Mouse (Mus musculus) B cell, adult 2 months (primary cell): ENCODE data around the gene Sytl1.

Source experiments
- DNase-seq, 2 experiments: peaks; one replicate each; pipeline ENCODE4 v3.0.0; 2022

Sytl1 gene

DNA sequence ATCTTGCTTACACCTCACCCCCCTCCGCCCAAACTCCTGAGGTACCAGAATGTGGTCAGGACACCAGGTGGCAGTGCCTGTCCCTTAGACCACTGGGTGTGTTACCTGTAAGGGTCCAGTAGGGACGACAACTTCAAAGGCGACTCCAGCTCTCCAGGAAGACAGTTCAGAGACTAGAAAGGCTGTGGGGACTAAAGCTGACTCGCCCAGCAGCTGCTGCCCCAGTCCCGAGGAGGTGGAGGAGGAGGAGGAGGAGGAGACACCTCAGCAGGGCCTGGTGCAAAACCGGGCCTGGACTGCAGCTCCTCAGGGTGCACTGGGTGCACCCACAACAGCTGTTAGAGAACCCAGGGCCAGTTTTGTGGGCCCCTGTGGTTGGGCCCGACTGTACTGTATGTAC is at the start of gene Sytl1:
TSS of gene Sytl1 (minus strand) at position 232 of the 400 bp plus-strand sequence.
- DNase-seq, result peak in 1 of 2 experiments; percentile 11

DNA sequence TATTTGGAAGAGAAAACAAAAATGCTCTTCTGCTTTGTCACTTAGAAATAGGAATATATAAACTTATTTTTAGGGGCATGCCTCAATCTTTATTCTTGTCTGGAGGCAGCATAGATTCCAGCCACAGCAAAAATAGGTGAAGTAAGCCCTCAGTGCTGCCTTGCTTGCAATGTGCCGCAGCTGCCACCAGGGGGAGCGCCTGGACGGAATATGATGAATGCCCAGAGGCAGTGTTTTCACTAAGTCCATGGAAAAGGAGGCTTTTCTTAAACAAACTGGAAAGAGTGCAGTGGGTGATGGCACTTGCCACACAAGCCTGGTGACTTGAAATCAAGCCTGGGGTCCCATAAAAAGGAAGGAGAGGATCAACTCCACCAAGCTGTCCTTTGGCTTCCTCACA is 47.0 kb upstream of the Sytl1 start:
- DNase-seq, result peak; percentile 92

DNA sequence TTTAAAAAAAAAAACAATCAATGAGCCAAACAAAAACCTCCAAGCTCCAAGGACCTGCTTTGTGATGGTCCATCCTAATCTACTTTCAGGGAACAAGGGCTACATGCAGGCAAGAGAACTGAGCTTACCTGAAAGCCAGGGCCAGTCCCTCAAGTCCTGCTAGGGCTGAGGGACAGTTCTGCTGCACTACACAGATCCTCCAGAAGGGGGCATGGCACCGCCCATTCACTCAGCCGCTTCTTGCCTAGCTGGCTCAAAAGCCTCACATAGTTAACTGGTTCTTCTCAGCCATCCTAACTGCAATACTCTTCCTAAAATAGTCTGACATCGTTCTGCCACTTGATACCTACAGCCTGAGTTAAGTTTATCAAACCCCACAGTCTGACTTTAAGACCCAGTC is 44.4 kb upstream of the Sytl1 start:
- DNase-seq, result peak; percentile 76 to 79

DNA sequence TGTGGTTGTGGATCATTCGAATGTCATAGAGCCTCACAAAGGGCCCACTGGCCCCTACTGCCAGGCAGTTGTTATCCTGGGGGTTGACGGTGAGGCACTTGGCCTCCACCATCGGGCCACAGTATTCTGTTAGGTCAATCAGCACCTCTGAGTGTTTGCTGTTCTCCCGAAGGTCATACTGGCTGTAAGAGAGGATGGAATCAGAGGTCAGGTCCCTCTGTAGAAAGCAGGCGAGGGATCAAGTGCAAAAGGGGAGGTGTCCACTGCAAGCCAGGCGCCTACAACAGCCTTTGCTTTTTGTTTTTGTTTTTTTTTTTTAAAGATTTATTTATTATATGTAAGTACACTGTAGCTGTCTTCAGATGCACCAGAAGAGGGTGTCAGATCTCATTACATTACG is 42.9 kb upstream of the Sytl1 start:
- DNase-seq, result no peak

DNA sequence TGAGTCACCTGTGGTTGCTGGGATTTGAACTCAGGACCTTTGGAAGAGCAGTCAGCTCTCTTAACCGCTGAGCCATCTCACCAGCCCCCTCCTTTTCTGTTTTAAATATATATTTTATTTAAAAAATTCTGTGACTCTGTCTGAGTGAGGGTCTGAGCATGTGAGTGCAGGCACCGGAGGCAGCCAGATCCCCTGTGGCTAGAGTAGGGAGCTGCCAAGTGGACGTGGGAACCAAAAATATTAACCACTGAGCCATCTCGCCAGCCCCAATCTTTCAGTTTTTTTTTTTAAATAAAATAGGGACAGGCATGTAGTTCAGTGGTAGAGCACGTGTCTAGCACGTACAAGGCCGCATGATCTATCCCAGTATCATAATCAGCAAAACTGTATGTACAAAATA is 41.9 kb upstream of the Sytl1 start:
- no peak for DNase-seq

DNA sequence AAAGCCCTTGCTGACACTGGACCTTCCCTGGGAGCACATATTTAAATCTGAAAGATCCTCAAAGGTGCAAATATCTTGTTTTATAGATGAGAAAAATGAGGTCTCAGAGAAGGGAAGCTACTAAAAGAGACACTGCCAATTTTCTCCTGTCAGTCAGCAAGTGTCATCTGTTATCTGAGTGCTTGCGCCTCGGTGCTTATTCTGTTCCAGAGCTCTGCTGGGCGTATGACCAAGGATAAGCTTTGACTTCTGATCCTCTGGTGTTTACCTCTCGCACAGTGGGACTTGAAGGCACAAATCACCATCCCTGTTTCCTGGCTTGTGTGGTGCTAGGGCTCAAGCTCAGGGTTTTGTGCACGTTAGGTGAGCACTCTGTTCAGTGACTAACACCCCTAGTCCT is 39.8 kb upstream of the Sytl1 start:
- no peak for DNase-seq

DNA sequence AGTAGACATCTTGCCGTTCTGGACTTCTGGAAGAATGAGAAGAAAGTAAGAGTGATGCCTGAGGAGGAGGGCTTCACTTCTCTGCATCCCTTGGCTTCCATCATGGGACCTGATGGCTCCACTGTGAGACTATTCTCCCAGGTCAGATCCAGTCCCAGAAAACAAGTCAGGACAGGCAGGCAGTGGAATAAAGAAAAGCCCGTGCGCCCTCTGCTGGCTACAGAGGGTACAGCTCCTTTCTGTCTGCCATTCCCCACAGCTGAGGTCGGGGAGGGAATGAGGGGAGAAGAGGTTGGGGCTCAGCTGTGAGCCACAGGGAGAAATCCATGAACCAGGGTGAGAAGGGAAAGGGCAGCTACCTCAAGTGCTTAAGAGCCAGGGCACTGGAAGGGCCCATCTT is 38.9 kb upstream of the Sytl1 start:
- peak; percentile 72 to 76 for DNase-seq

DNA sequence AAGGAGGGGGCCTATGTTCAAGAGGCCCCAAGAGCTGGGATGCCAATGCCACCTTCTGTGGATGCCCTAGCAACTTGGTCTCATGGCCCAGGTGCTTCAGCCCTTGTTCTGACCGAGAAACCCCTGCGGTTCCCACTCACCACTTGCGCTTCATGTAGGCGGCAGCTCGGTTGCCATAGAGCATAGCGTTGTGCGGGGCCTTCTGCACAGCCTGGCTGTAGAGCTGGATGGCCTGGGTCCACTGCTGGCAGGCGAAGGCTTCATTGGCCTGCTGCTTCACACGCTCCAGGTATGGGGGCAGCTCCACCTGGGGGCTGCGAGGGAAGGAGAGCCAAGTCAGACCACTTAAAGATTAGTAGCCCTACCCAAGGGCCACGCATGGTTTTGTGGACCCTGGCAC is 37.5 kb upstream of the Sytl1 start:
- no peak for DNase-seq

DNA sequence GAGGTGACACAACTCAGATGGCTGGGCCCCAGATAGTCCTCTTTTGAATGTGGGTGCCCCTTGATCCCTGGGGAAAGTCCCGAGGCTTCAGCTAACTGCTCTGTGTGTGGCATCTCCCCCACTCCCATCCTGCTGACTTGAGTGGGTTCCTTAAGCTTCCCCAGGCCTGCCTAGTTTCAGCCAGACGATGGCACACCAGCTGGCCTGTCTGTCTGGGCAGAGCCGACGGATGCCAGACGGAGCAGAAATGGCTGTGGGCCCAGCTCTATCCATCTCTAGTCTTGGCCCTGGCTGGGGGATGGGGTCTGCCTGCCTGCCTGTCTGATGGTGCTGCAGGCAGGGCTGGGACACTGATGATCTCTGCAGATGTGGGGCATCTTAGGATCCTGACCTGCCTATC is 36.8 kb upstream of the Sytl1 start:
- no peak for DNase-seq

DNA sequence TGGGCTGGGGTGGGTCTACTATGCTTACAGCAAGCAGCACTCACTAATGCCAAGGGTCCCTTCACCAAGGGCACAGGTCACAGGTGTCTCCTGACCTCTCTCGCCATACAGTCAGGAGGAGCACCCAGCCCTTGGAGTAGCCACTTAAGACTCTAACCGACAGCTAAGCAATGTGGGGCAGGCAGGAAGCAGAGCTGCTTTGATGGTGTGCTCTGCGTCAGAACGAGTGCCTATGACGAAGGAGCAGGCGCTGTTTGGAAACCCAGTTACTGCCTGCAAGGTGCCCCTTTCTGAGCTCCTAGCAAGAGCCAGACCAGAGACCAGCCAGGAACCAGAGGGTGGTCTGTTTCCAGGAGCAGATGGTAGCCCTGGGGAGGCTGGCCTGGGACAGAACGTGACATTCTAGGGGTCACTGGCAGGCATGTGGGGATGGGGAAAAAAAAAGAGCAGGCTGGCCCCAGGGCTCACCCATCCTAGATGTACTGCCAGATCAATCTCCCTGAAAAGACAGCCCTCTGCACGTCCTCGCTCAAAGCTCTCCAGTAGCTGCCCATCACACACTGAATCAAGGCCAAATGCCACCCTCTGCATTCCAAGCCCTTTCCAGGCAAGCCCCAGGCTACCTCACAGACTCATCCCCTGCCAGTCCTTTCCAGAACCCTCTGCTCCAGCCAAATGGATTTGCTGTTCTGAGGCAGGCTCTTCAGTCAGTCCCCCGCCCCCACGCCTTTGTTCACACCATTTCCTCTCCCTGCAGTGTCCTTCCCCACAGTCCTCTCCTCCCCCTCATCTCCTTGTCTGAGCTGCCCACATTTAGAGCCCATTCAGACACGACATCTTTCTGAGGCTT is 35.8 kb upstream of the Sytl1 start:
- no peak for DNase-seq

DNA sequence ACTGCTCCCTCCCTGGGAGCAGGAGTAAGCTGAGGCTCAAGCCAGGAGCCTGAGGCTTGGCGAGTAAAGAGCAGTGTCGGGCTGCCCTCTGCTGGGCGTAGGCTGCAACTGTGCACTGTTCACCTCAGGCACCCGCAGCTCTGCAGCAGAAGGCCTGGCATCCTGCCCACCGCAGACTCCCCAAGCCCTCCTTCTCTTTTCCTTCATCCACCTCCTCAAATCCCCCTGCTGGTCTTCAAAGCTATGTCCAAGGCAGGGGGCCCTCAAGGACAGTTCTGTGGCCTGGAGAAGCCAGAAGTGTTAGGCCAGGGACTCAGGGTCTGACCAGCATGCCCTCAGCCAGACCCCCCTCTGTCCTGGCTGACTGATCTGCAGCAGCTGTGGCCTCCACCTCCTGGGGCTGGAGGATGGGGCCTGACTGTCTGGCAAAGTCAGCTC is 34.9 kb upstream of the Sytl1 start:
- peak; percentile 79 to 80 for DNase-seq

DNA sequence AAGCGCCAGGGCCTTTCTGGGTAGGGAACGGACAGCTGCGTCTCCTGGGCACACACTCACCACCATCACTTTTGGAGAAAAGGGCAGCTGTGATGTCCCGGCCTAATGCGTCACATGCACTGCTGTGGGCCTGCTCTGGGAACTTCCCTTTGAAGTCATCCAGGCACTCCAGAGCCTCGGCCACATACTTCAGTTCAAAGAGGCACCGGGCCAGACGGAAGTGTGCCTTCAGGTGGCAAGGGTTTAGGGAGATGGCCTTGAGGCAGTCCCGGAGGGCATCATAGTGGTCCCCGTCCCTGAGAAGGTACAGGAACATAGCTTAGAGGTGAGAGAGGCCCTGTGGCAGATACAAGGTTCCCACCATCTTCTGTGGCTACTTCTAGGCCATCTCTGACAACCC is 34.4 kb upstream of the Sytl1 start:
- no peak for DNase-seq

DNA sequence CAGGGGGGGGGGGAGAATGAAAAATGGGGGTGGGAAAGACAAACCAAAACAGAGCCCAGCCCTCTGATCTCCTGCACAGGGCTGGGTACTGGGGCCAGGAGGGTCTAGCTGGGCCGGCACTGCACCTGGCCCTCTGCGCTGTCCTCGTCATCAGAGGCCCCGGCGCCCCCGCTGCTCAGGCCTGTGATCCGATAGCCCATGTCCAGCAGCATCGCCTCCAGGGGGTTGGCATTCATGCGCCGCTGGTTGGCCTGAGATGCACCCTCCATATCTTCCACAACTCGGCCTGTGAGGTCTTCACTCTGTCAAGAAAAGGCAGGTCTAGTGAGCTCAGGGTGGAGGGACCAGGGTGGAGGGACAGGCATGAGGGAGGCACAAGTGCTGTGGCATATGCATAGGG is 31.2 kb upstream of the Sytl1 start:
- DNase-seq, result no peak

DNA sequence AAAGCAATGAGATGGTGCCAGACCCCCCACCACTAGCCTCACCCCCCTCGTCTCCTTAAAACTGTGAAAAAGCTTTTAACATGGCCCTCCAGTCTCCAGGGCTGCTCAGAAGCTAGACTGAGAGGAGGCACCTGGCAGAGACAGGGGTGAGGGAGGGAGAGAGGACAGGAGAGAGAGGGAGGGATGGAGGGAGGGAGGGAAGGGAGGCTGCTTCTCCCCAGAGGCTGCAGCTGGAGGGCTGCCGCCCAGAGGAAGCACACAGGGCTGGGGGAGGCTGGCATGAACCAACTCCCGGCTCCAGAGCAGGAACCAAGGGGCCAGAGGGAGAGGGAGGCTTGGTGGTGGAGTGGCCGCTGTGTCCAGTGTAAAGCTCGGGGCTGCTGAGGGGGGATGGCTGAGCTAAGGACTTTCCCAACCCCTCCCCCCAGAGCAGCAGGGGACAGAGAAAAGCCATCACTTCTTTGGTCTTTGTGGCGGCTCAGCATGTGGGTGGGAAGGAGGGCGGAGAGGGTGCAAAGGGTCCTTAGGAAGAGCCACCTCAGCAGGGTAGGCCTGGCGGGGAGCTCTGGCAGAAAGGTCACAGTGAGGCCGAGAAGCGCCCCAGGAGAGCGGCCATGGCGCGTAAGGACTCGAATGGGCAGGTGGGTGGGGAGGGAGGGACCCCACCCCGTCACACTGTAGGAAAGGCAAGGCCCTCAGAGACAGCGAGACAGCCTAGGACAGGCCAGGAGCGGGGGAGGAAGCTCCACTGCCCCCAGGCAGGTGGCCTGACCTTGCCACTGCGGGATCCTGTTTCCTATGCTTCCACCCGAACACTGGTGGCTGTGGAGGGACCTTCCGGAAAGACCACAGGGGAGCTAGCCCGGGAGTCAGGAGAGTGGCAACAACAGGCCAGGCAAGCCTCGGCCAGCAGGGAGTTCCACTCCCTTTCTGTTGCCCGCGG is 30.3 kb upstream of the Sytl1 start:
- no peak for DNase-seq

DNA sequence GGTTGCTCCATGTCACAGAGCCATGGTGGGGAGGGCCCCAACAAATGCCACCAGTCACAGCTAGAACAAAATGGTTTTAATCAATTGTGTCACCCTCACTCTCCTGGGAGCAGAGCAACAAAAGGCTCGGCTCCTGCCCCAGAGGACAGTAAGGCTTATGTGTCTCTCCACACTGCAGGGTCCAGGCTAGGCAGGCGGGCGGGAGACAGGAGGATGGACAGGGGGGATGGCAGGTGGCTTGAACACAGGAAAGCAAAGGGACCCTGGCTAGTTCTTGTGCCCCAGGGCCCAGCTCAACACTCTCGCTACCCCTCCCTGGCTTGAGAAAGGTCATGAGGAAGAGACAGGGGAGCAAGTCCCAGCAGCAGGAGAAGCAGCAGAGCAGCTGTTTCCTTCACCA is 29.5 kb upstream of the Sytl1 start:
- DNase-seq, result no peak

DNA sequence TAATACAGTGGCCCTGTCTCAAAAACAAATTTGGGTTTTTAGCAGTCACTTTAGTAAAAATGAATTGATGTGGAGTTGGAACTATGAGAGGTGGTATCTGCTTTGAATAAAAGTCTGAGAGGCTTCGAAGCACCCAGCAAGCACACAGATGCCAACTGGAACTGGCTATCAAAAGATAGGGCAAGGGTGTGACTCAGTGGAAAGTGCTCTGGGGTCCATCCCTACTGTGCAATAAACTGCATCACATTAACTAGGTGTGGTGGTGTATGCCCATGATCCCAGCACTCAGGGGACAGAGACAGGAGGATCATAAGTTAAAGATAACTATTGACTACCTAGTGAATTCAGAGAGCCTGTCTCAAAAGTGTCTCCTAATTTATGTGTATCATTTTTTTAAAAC is 28.3 kb upstream of the Sytl1 start:
- DNase-seq, result no peak

DNA sequence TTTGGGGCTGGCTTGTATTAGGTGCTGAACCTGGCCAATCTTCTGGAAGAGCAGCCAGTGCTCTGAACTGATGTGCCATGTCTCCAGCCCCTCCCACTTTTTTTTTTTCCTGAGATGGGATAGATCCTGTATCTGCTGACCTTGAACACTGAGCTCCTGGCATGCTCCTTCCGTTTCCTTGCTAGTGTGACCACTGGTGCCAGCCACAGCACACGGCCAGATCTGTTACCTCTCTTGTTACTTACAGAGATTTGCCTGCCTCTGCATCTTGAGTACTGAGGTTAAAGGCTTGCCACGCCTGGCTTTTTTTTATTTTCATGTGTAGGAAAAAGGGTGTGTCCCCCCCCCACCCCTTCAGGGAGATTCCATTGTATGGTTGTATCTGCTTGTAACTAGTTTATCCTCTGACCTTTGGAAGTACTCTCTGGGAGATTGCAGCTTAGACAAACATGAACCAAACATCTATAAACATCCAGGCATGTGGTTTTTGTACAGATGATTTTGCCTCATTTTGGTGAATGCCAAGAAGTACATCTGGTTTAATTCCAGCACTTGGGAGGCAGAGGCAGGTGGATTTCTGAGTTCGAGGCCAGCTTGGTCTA is 23.7 kb upstream of the Sytl1 start:
- no peak for DNase-seq

DNA sequence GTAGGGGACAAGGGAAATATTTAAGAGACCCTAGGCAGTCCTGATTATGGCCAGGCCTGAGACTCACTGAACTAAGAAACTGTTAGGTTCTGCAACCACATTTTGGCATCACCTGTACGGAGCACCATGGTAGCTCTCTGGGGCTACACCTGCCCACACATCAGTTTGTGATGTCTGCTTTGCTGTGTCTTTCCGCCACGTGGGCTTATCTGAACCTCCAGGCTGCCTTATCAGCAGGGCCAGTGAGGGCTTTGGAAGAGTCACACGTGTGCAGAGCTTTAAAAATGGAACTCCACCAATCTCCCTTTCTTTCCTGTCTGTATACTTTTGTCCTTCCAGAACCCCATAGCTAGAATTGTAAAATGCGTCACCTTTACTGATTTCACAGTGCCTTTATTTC is 23.0 kb upstream of the Sytl1 start:
- DNase-seq, result no peak

DNA sequence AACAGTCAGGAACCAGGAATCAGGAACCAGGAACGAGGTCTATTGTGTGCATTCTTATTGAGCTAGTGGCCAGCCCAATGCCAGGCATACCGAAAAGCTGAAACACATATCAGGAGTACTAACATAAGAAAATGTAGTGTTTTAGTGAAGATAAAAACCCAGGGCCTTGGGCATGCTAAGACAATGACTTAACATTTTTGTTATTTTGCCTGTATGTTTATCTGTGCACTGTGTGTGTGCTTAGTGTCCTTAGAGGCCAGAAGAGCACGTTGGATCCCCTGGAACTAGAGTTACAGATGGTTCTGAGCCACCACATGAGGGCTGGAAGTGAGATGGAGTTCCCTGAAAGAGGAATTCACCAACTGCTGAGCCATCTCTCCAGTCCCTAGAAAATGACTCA is 22.4 kb upstream of the Sytl1 start:
- no peak for DNase-seq

DNA sequence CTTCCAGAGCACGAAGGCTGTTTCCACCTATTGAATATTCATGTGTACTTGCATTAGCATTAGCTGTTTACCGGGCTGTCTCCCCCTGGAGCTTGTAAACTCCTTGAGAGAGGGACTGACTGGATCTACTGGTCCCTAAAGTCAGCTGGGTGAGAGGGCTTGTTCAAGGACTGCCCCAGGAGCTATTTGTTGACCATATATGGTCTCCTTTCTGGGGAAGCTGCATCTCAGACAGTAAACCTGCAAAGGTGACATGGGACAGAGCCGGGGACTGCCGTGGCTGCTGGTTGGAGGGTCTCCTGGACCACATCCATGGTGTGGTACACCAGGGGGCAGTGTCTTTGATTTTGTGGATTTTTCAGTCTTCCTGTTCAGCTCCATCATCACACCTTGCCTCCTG is 19.7 kb upstream of the Sytl1 start:
- no peak for DNase-seq

DNA sequence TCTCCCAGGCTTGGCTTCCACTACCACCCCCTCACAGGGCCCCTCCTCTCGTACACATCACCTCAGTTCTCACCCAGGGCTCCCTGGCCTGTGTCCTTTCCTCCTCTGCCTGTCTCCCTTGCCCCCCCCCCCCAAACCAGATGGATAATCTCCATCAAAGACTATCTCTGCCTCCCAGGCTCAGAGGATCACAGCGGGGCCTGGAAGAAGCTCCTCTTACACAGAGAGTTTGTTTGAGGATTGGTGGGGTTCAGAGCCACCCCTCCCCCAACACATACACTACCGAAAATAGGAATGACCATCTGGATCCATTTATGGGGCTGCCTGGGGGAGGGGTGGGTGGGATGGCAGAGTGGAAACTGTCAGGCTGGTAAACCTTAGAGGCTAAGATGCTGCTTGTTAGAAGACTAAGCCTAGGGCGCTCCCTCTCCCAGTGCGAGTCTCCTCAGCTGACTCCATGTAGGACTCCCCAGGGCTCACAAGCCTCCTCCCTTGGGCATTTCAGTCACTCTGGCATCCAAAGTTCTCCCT is 19.1 kb upstream of the Sytl1 start:
- no peak for DNase-seq

DNA sequence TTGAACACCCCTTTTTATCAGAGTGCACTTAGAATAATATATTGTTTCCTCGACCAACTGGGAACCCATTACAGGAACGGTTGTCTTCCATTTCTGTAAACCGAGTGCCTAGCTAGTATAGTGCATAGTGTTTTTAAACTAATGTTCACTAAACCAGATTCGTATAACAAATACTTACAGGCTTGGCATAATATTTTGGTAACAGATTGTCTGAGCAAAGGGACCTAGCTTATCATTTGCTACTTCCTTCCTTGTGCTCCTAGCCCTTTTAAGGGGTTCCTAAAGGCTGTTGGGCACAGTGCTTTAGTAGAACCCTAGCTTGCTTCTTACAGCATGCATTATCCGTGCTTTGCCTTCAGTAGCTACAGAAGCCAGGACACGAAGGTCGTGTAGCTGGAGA is 18.6 kb upstream of the Sytl1 start:
- DNase-seq, result no peak

DNA sequence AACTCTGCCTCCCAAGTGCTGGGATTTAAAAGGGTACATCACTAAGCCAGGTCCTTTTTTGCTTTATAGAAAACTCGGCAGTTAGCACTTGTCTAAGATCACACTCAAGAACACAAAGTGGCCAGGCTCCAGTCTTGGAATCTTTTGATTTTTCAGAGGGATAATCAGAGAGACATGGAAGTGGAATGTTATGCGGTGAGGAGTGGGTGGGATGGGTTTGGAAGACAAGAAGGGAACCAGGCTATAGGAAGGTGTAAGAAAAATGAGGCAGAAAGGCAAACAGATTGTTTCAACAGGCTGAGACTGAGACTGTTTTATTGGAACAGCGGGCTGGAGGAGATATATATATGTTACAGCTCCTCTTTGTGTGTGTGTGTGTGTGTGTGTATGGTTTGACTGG is 15.6 kb upstream of the Sytl1 start:
- no peak for DNase-seq
